Mouse (Mus musculus): ENCODE results near the gene Stk38. TPM values are rescaled to one million over a fixed set of nuclear protein-coding genes. Genes with fewer than 3 reads are reported as not detected.

Gene Stk38
- polyA plus RNA-seq, 1 experiment from 2014 or later: 102 TPM

- Histone ChIP-seq H3K27me3 (ENCODE audit: control insufficient read depth, insufficient read depth, low read length) (no peaks in the 10 kb centered on the region), H3K4me3 (replicated peaks; ENCODE audit: low read depth, low read length) (no peak overlapping the region), H3K4me2 (ENCODE audit: low read length) (no peak overlapping the region), H3K36me3 (ENCODE audit: control insufficient read depth, insufficient read depth, low read length) (peaks cover 91% of the 10 kb centered on the region), H3K4me1 (ENCODE audit: control insufficient read depth, insufficient read depth, low read length) (no peaks in the 10 kb centered on the region), H3K9ac (replicated peaks; ENCODE audit: low read length) (no peak overlapping the region), H3K9me3 (ENCODE audit: control insufficient read depth, low read length) (no peaks in the 10 kb centered on the region), H3K27ac (replicated peaks; ENCODE audit: low read depth, low read length) (no peak overlapping the region)
- no peak for DNase-seq
- no peak for ATAC-seq (ENCODE audit: low FRiP score, low TSS enrichment)
Measured at GRCm38 (mm10) chr17:28970122-28970521, 37.7 kb downstream of the Stk38 start.

DNA sequence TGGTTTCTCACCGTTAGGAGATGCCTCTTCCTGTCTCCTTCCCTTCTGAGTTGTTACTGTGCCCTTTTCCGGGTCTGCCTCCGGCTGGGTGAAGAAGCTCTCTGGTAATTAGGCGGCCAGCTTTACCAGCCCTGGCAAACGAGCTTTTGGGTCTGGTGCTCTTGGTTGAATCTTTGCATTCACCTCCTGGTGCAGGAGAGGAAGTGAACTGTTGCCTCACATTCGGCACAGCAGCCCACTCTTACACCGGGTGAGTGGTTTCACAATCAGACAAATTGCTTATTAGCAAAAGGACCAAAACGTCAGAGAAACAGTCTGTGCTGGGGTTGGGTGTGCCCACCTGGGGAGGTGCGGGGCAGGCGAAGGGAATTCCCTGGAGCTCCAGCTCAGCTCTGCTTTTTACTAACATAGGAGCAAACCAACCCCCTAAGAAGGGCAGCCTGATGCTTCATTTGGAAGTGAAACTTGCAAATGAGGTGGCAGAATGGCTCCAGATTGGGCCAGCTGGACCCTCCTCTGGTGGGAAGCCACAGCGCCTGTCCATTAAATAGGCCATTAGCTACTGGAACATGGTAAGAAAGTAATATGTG lies 40.7 kb downstream of the Stk38 start:
- ATAC-seq (ENCODE audit: low FRiP score, low TSS enrichment) (no peak), DNase-seq (no peak)
- H3K27me3 ChIP-seq (ENCODE audit: control insufficient read depth, insufficient read depth, low read length): no peaks in the 10 kb centered on the region
- no peak overlapping the region for H3K4me2 ChIP-seq (ENCODE audit: low read length)
- no peak overlapping the region for H3K27ac ChIP-seq (replicated peaks; ENCODE audit: low read depth, low read length)
- H3K36me3 ChIP-seq (ENCODE audit: control insufficient read depth, insufficient read depth, low read length): peaks cover 93% of the 10 kb centered on the region
- H3K4me3 ChIP-seq (replicated peaks; ENCODE audit: low read depth, low read length): no peak overlapping the region
- no peaks in the 10 kb centered on the region for H3K4me1 ChIP-seq (ENCODE audit: control insufficient read depth, insufficient read depth, low read length)
- 85% methylated on average over 11 of the region's 11 CpGs for WGBS
- no peak overlapping the region for H3K9ac ChIP-seq (replicated peaks; ENCODE audit: low read length)
- no peaks in the 10 kb centered on the region for H3K9me3 ChIP-seq (ENCODE audit: control insufficient read depth, low read length)

- 78% methylated on average over 10 of the region's 10 CpGs for WGBS
- no peak overlapping the region for H3K4me2 ChIP-seq (ENCODE audit: low read length)
- H3K4me1 ChIP-seq (ENCODE audit: control insufficient read depth, insufficient read depth, low read length): no peaks in the 10 kb centered on the region
- DNase-seq: no peak
- H3K27ac ChIP-seq (replicated peaks; ENCODE audit: low read depth, low read length): no peak overlapping the region
- no peaks in the 10 kb centered on the region for H3K27me3 ChIP-seq (ENCODE audit: control insufficient read depth, insufficient read depth, low read length)
- peaks cover 68% of the 10 kb centered on the region for H3K36me3 ChIP-seq (ENCODE audit: control insufficient read depth, insufficient read depth, low read length)
- no peaks in the 10 kb centered on the region for H3K9me3 ChIP-seq (ENCODE audit: control insufficient read depth, low read length)
- H3K4me3 ChIP-seq (replicated peaks; ENCODE audit: low read depth, low read length): no peak overlapping the region
- no peak overlapping the region for H3K9ac ChIP-seq (replicated peaks; ENCODE audit: low read length)
- no peak for ATAC-seq (ENCODE audit: low FRiP score, low TSS enrichment)
Measured at GRCm38 (mm10) chr17:28961596-28961995, 46.2 kb downstream of the Stk38 start.

- WGBS: 62% methylated on average over 10 of the region's 10 CpGs
- Histone ChIP-seq H3K4me1 (ENCODE audit: control insufficient read depth, insufficient read depth, low read length) (no peaks in the 10 kb centered on the region), H3K4me2 (ENCODE audit: low read length) (no peak overlapping the region), H3K36me3 (ENCODE audit: control insufficient read depth, insufficient read depth, low read length) (peaks cover 58% of the 10 kb centered on the region), H3K27me3 (ENCODE audit: control insufficient read depth, insufficient read depth, low read length) (no peaks in the 10 kb centered on the region), H3K27ac (replicated peaks; ENCODE audit: low read depth, low read length) (no peak overlapping the region), H3K4me3 (replicated peaks; ENCODE audit: low read depth, low read length) (no peak overlapping the region), H3K9ac (replicated peaks; ENCODE audit: low read length) (no peak overlapping the region), H3K9me3 (ENCODE audit: control insufficient read depth, low read length) (no peaks in the 10 kb centered on the region)
- ATAC-seq (ENCODE audit: low FRiP score, low TSS enrichment) (no peak), DNase-seq (no peak)
Measured at GRCm38 (mm10) chr17:28960597-28960996, 47.2 kb downstream of the Stk38 start.

GRCm38 (mm10) chr17:28954416-28954815 lies 53.4 kb downstream of the Stk38 start:
- ATAC-seq (ENCODE audit: low FRiP score, low TSS enrichment): no peak
- 97% methylated on average over 9 of the region's 9 CpGs for WGBS
- H3K9ac ChIP-seq (replicated peaks; ENCODE audit: low read length): no peak overlapping the region
- no peaks in the 10 kb centered on the region for H3K27me3 ChIP-seq (ENCODE audit: control insufficient read depth, insufficient read depth, low read length)
- no peak for DNase-seq
- H3K4me2 ChIP-seq (ENCODE audit: low read length): peak overlapping the region; percentile 15; the same call in 1 of the 2 replicates
- H3K36me3 ChIP-seq (ENCODE audit: control insufficient read depth, insufficient read depth, low read length): peaks cover 8% of the 10 kb centered on the region; the same call in 1 of the 2 replicates
- no peak overlapping the region for H3K4me3 ChIP-seq (replicated peaks; ENCODE audit: low read depth, low read length)
- no peak overlapping the region for H3K27ac ChIP-seq (replicated peaks; ENCODE audit: low read depth, low read length)
- no peaks in the 10 kb centered on the region for H3K9me3 ChIP-seq (ENCODE audit: control insufficient read depth, low read length)
- H3K4me1 ChIP-seq (ENCODE audit: control insufficient read depth, insufficient read depth, low read length): peaks cover 24% of the 10 kb centered on the region

GRCm38 (mm10) chr17:28953251-28953650 lies 54.5 kb downstream of the Stk38 start:
- H3K9ac ChIP-seq (replicated peaks; ENCODE audit: low read length): peak overlapping the region; percentile 88
- H3K9me3 ChIP-seq (ENCODE audit: control insufficient read depth, low read length): no peaks in the 10 kb centered on the region
- peak; percentile 30 for DNase-seq
- peak overlapping the region; percentile 57 for H3K4me3 ChIP-seq (replicated peaks; ENCODE audit: low read depth, low read length)
- H3K27me3 ChIP-seq (ENCODE audit: control insufficient read depth, insufficient read depth, low read length): no peaks in the 10 kb centered on the region
- H3K36me3 ChIP-seq (ENCODE audit: control insufficient read depth, insufficient read depth, low read length): peaks cover 7% of the 10 kb centered on the region; the same call in 1 of the 2 replicates
- 25% methylated on average over 9 of the region's 9 CpGs for WGBS
- H3K27ac ChIP-seq (replicated peaks; ENCODE audit: low read depth, low read length): peak overlapping the region; percentile 27
- H3K4me1 ChIP-seq (ENCODE audit: control insufficient read depth, insufficient read depth, low read length): peaks cover 24% of the 10 kb centered on the region
- peak overlapping the region; percentile 82 for H3K4me2 ChIP-seq (ENCODE audit: low read length)
- ATAC-seq (ENCODE audit: low FRiP score, low TSS enrichment): no peak

DNA sequence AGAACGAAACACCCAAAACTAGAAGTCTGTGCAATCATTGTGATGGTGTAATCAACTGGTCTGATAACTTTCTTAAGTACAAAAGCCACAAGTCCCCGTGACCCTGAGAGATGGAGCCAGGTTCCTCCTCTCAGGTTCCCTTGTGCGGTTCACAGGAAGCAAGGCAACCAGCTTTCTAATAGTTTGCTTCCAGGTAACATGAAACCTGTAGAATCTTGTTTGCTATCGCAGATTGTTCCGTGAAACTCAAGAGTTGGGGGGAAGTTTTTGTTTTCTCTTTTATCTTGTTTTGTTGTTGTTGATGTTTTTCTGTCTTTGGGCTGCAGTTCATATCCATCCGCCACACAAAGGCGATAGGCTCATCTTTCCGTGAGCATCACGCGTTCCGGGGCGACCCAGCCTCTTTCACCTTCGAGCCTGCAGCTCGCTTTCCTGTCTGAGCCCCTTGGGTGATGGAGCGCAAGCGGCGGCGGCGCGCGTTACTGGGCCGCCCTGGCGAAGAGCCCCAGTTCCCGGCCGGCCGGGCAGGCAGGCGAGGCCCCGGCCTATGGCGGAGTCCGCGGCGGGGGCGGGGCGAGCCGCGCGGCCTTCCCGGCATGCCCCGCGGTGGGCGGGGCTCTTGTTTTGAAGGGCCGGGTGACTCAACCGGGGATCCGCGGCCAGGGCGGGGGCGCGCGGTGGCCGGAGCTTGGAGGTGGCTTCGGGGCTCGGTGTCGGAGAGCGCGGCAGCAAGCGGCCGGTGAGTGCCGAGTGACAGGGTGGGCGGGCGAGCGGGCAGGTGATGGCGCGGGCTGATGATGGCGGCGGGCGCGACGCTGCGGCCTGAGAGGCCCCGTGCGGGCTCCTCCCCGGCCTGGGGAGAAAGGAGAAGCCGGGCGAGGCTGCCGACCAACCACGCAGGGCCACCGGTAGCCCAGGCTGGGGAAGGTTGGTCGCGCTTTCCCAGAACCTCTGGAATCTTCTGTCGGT lies 55.7 kb downstream of the Stk38 start, which contains the start of gene Kctd20:
Gene Kctd20 (plus strand): TSS at position 120 of the 969 bp plus-strand sequence.
- Histone ChIP-seq H3K27me3 (ENCODE audit: control insufficient read depth, insufficient read depth, low read length) (no peaks in the 10 kb centered on the region), H3K4me1 (ENCODE audit: control insufficient read depth, insufficient read depth, low read length) (peaks cover 24% of the 10 kb centered on the region), H3K4me3 (replicated peaks; ENCODE audit: low read depth, low read length) (peak within 1 kb of the TSS; percentile 57), H3K27ac (replicated peaks; ENCODE audit: low read depth, low read length) (peak within 1 kb of the TSS; percentile 98), H3K9ac (replicated peaks; ENCODE audit: low read length) (peak within 1 kb of the TSS; percentile 88), H3K9me3 (ENCODE audit: control insufficient read depth, low read length) (no peaks in the 10 kb centered on the region), H3K4me2 (ENCODE audit: low read length) (peak within 1 kb of the TSS; percentile 82), H3K36me3 (ENCODE audit: control insufficient read depth, insufficient read depth, low read length) (no peaks in the 10 kb centered on the region)
- ATAC-seq (ENCODE audit: low FRiP score, low TSS enrichment): peak; percentile 90
- DNase-seq: peak; percentile 96
- 1% methylated on average over 77 of the region's 80 CpGs for WGBS

GRCm38 (mm10) chr17:28950751-28951150 lies 57.0 kb downstream of the Stk38 start:
- Histone ChIP-seq H3K9me3 (ENCODE audit: control insufficient read depth, low read length) (no peaks in the 10 kb centered on the region), H3K4me3 (replicated peaks; ENCODE audit: low read depth, low read length) (no peak overlapping the region), H3K4me2 (ENCODE audit: low read length) (no peak overlapping the region), H3K36me3 (ENCODE audit: control insufficient read depth, insufficient read depth, low read length) (no peaks in the 10 kb centered on the region), H3K9ac (replicated peaks; ENCODE audit: low read length) (no peak overlapping the region), H3K27me3 (ENCODE audit: control insufficient read depth, insufficient read depth, low read length) (no peaks in the 10 kb centered on the region), H3K27ac (replicated peaks; ENCODE audit: low read depth, low read length) (no peak overlapping the region), H3K4me1 (ENCODE audit: control insufficient read depth, insufficient read depth, low read length) (peaks cover 24% of the 10 kb centered on the region)
- no peak for ATAC-seq (ENCODE audit: low FRiP score, low TSS enrichment)
- 83% methylated on average over 4 of the region's 4 CpGs for WGBS
- no peak for DNase-seq
